Mouse (Mus musculus): Measurements from ENCODE around the gene Lman2l. TPM values are rescaled to one million over a fixed set of nuclear protein-coding genes. Genes with fewer than 3 reads are reported as not detected.
A peak's percentile ranks its signal among the peaks of the same experiment; 100 is the strongest.

Lman2l gene
- polyA plus RNA-seq, 1 experiment from 2014 or later: 32.6 TPM

GRCm38 (mm10) chr1:36445508-36445907 lies 437 bp upstream of the Lman2l start:
- DNase-seq (ENCODE audit: low spot score) (no peak), ATAC-seq (peak; percentile 21)
- Histone ChIP-seq H3K4me1 (ENCODE audit: control insufficient read depth, insufficient read depth, low read length) (peaks cover 4% of the 10 kb centered on the region), H3K27ac (ENCODE audit: low read depth, low read length) (peak overlapping the region; percentile 78), H3K36me3 (ENCODE audit: control insufficient read depth, insufficient read depth, low read length) (peaks cover 18% of the 10 kb centered on the region; the same call in 1 of the 2 replicates), H3K27me3 (replicated peaks; ENCODE audit: control insufficient read depth, insufficient read depth, low read length) (no peaks in the 10 kb centered on the region), H3K9me3 (replicated peaks; ENCODE audit: control insufficient read depth, low read length) (no peaks in the 10 kb centered on the region), H3K9ac (ENCODE audit: low read length) (peak overlapping the region; percentile 13; the same call in 1 of the 2 replicates), H3K4me3 (ENCODE audit: low read depth, low read length) (peak overlapping the region; percentile 78; the same call in 1 of the 2 replicates), H3K4me2 (ENCODE audit: low read length) (peak overlapping the region; percentile 38)
- WGBS: 46% methylated on average over 8 of the region's 8 CpGs

GRCm38 (mm10) chr1:36441101-36441500 lies 4.0 kb downstream of the Lman2l start:
- no peak overlapping the region for H3K9ac ChIP-seq (ENCODE audit: low read length)
- no peaks in the 10 kb centered on the region for H3K27me3 ChIP-seq (replicated peaks; ENCODE audit: control insufficient read depth, insufficient read depth, low read length)
- no peak overlapping the region for H3K4me3 ChIP-seq (ENCODE audit: low read depth, low read length)
- no peak for ATAC-seq
- no peak overlapping the region for H3K27ac ChIP-seq (ENCODE audit: low read depth, low read length)
- no peaks in the 10 kb centered on the region for H3K9me3 ChIP-seq (replicated peaks; ENCODE audit: control insufficient read depth, low read length)
- peak; percentile 32 for DNase-seq (ENCODE audit: low spot score)
- no peak overlapping the region for H3K4me2 ChIP-seq (ENCODE audit: low read length)
- peaks cover 59% of the 10 kb centered on the region for H3K36me3 ChIP-seq (ENCODE audit: control insufficient read depth, insufficient read depth, low read length)
- peaks cover 4% of the 10 kb centered on the region for H3K4me1 ChIP-seq (ENCODE audit: control insufficient read depth, insufficient read depth, low read length)
- 75% methylated on average over 4 of the region's 4 CpGs for WGBS

- Histone ChIP-seq H3K9ac (ENCODE audit: low read length) (no peak overlapping the region), H3K4me3 (ENCODE audit: low read depth, low read length) (no peak overlapping the region), H3K9me3 (replicated peaks; ENCODE audit: control insufficient read depth, low read length) (no peaks in the 10 kb centered on the region), H3K27ac (ENCODE audit: low read depth, low read length) (no peak overlapping the region), H3K36me3 (ENCODE audit: control insufficient read depth, insufficient read depth, low read length) (peaks cover 85% of the 10 kb centered on the region), H3K27me3 (replicated peaks; ENCODE audit: control insufficient read depth, insufficient read depth, low read length) (no peaks in the 10 kb centered on the region), H3K4me2 (ENCODE audit: low read length) (no peak overlapping the region), H3K4me1 (ENCODE audit: control insufficient read depth, insufficient read depth, low read length) (no peaks in the 10 kb centered on the region)
- 93% methylated on average over 3 of the region's 3 CpGs for WGBS
- no peak for ATAC-seq
- DNase-seq (ENCODE audit: low spot score): no peak
These were observed 7.8 kb downstream of the Lman2l start for GRCm38 (mm10) chr1:36437223-36437622.

- no peak overlapping the region for H3K9ac ChIP-seq (ENCODE audit: low read length)
- no peak overlapping the region for H3K4me2 ChIP-seq (ENCODE audit: low read length)
- H3K27me3 ChIP-seq (replicated peaks; ENCODE audit: control insufficient read depth, insufficient read depth, low read length): no peaks in the 10 kb centered on the region
- H3K4me1 ChIP-seq (ENCODE audit: control insufficient read depth, insufficient read depth, low read length): no peaks in the 10 kb centered on the region
- no peak for DNase-seq (ENCODE audit: low spot score)
- no peak for ATAC-seq
- peaks cover 87% of the 10 kb centered on the region for H3K36me3 ChIP-seq (ENCODE audit: control insufficient read depth, insufficient read depth, low read length)
- WGBS: 97% methylated on average over 6 of the region's 6 CpGs
- no peak overlapping the region for H3K4me3 ChIP-seq (ENCODE audit: low read depth, low read length)
- no peak overlapping the region for H3K27ac ChIP-seq (ENCODE audit: low read depth, low read length)
- no peaks in the 10 kb centered on the region for H3K9me3 ChIP-seq (replicated peaks; ENCODE audit: control insufficient read depth, low read length)
These were observed 8.6 kb downstream of the Lman2l start for GRCm38 (mm10) chr1:36436515-36436914.

- Histone ChIP-seq H3K4me1 (ENCODE audit: control insufficient read depth, insufficient read depth, low read length) (no peaks in the 10 kb centered on the region), H3K9me3 (replicated peaks; ENCODE audit: control insufficient read depth, low read length) (no peaks in the 10 kb centered on the region), H3K27ac (ENCODE audit: low read depth, low read length) (no peak overlapping the region), H3K27me3 (replicated peaks; ENCODE audit: control insufficient read depth, insufficient read depth, low read length) (no peaks in the 10 kb centered on the region), H3K36me3 (ENCODE audit: control insufficient read depth, insufficient read depth, low read length) (peaks cover 91% of the 10 kb centered on the region), H3K4me2 (ENCODE audit: low read length) (no peak overlapping the region), H3K9ac (ENCODE audit: low read length) (no peak overlapping the region), H3K4me3 (ENCODE audit: low read depth, low read length) (no peak overlapping the region)
- ATAC-seq (no peak), DNase-seq (ENCODE audit: low spot score) (no peak)
- WGBS: 81% methylated on average over 4 of the region's 4 CpGs
These were observed 10.0 kb downstream of the Lman2l start for GRCm38 (mm10) chr1:36435071-36435470.

GRCm38 (mm10) chr1:36433616-36434015 lies 11.5 kb downstream of the Lman2l start:
- WGBS: 90% methylated on average over 3 of the region's 3 CpGs
- Histone ChIP-seq H3K36me3 (ENCODE audit: control insufficient read depth, insufficient read depth, low read length) (peaks cover 89% of the 10 kb centered on the region), H3K4me1 (ENCODE audit: control insufficient read depth, insufficient read depth, low read length) (no peaks in the 10 kb centered on the region)

GRCm38 (mm10) chr1:36432999-36433398 lies 12.1 kb downstream of the Lman2l start:
- no peaks in the 10 kb centered on the region for H3K4me1 ChIP-seq (ENCODE audit: control insufficient read depth, insufficient read depth, low read length)
- H3K27me3 ChIP-seq (replicated peaks; ENCODE audit: control insufficient read depth, insufficient read depth, low read length): no peaks in the 10 kb centered on the region
- peaks cover 89% of the 10 kb centered on the region for H3K36me3 ChIP-seq (ENCODE audit: control insufficient read depth, insufficient read depth, low read length)
- 91% methylated on average over 4 of the region's 4 CpGs for WGBS
- DNase-seq (ENCODE audit: low spot score) (no peak), ATAC-seq (no peak)
- H3K4me2 ChIP-seq (ENCODE audit: low read length): no peak overlapping the region
- no peak overlapping the region for H3K4me3 ChIP-seq (ENCODE audit: low read depth, low read length)
- H3K27ac ChIP-seq (ENCODE audit: low read depth, low read length): no peak overlapping the region
- no peaks in the 10 kb centered on the region for H3K9me3 ChIP-seq (replicated peaks; ENCODE audit: control insufficient read depth, low read length)
- no peak overlapping the region for H3K9ac ChIP-seq (ENCODE audit: low read length)

More at GRCm38 (mm10) chr1:36433616-36434015, 11.5 kb downstream of the Lman2l start:
- ATAC-seq (no peak), DNase-seq (ENCODE audit: low spot score) (no peak)
- H3K4me2 ChIP-seq (ENCODE audit: low read length): no peak overlapping the region
- no peak overlapping the region for H3K4me3 ChIP-seq (ENCODE audit: low read depth, low read length)
- no peaks in the 10 kb centered on the region for H3K9me3 ChIP-seq (replicated peaks; ENCODE audit: control insufficient read depth, low read length)
- H3K27me3 ChIP-seq (replicated peaks; ENCODE audit: control insufficient read depth, insufficient read depth, low read length): no peaks in the 10 kb centered on the region
- H3K27ac ChIP-seq (ENCODE audit: low read depth, low read length): no peak overlapping the region
- H3K9ac ChIP-seq (ENCODE audit: low read length): no peak overlapping the region

- no peak for ATAC-seq
- Histone ChIP-seq H3K9me3 (replicated peaks; ENCODE audit: control insufficient read depth, low read length) (no peaks in the 10 kb centered on the region), H3K36me3 (ENCODE audit: control insufficient read depth, insufficient read depth, low read length) (peaks cover 91% of the 10 kb centered on the region), H3K4me2 (ENCODE audit: low read length) (no peak overlapping the region), H3K9ac (ENCODE audit: low read length) (no peak overlapping the region), H3K4me3 (ENCODE audit: low read depth, low read length) (no peak overlapping the region), H3K4me1 (ENCODE audit: control insufficient read depth, insufficient read depth, low read length) (no peaks in the 10 kb centered on the region), H3K27ac (ENCODE audit: low read depth, low read length) (no peak overlapping the region), H3K27me3 (replicated peaks; ENCODE audit: control insufficient read depth, insufficient read depth, low read length) (no peaks in the 10 kb centered on the region)
- 100% methylated on average over 2 of the region's 2 CpGs for WGBS
- no peak for DNase-seq (ENCODE audit: low spot score)
These were observed 15.6 kb downstream of the Lman2l start for GRCm38 (mm10) chr1:36429511-36429910.

- Histone ChIP-seq H3K36me3 (ENCODE audit: control insufficient read depth, insufficient read depth, low read length) (no peaks in the 10 kb centered on the region), H3K4me1 (ENCODE audit: control insufficient read depth, insufficient read depth, low read length) (peaks cover 17% of the 10 kb centered on the region), H3K9ac (ENCODE audit: low read length) (no peak overlapping the region), H3K27ac (ENCODE audit: low read depth, low read length) (no peak overlapping the region), H3K4me2 (ENCODE audit: low read length) (no peak overlapping the region), H3K4me3 (ENCODE audit: low read depth, low read length) (no peak overlapping the region), H3K9me3 (replicated peaks; ENCODE audit: control insufficient read depth, low read length) (no peaks in the 10 kb centered on the region), H3K27me3 (replicated peaks; ENCODE audit: control insufficient read depth, insufficient read depth, low read length) (no peaks in the 10 kb centered on the region)
- WGBS: 89% methylated on average over 6 of the region's 6 CpGs
- no peak for ATAC-seq
- no peak for DNase-seq (ENCODE audit: low spot score)
These were observed 40.5 kb downstream of the Lman2l start for GRCm38 (mm10) chr1:36404531-36404930.
